Mouse (Mus musculus): ENCODE measurements around the gene Vmn1r204. TPM values are rescaled to one million over a fixed set of nuclear protein-coding genes. Genes with fewer than 3 reads are reported as not detected.

Vmn1r204 gene
- not detected in 2 replicates for polyA plus RNA-seq (2021; fragmentation: Nextera tagmentation)
- long read RNA-seq, experiment 1: 0 reads
- long read RNA-seq, experiment 2: 0 reads

DNA sequence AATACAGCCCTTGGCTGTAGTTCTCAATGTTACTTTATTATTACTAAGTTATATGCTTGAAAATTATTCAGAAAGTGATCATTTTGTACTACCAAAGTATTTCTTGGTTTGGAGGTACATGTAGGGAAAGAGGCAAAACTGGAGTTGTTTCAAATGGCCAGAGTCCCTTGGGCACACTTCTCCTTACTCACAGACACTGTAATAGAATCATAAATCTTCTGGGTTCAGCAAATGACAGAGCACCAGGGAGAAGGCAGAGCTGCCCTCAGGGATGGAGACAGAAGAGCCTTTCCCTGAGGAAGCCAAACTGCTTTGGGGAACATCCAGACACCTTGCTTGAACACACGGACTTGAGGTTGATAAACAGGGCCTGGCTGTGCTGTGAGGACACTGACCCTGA, at the start of gene Vmn1r204:
TSS of gene Vmn1r204 (plus strand) at position 301 of the 400 bp plus-strand sequence.

DNA sequence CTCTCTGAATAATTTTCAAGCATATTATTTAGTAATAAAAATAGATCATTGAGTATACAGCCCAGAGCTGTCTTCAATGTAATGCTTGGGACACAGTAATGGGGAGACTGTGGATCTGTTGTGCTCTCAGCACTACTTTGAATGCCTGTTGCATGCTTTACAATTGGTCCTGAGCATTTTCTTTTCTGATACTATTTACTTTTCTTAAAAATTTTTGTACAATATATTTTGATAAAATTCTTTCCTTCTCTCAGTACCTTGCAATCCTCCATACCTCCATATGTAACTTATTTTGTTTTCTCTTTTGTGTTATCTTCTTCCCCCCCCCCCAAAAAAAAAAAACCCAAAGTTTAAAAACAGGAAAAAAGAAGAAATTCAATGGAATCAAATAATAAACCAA, 47.7 kb upstream of the Vmn1r204 start, which contains the start of gene Vmn1r202:
TSS of gene Vmn1r202 (minus strand) at position 101 of the 400 bp plus-strand sequence.

DNA sequence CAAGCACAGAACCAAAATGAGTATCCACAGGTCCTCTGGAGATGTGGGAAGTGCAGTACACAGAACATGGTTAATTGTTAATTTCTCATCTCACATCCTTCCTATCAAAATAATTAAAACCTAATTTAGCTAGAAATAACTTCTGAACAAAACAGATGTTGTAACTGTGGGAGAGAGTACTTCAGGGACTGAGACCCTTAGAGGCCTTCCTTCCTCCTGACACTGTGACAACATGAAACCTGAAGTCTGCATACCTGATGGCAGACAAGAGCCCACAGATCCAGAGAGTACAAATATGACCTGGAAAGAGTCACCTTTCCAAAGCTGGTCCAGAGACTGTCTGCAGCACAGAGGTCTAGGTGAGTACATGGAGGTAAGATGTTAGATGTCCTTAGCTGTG, 35.2 kb upstream of the Vmn1r204 start, which contains the start of gene Vmn1r203:
TSS of gene Vmn1r203 (plus strand) at position 301 of the 400 bp plus-strand sequence.

GRCm38 (mm10) chr13:22592900-22593299, 39.9 kb downstream of the Vmn1r204 start, which contains the start of gene Vmn1r205:
TSS of gene Vmn1r205 (minus strand) at chr13:22593000.

Other genes starting within 250 kb of the Vmn1r204 start
- not detected in 2 replicates for gene Vmn1r197, start 228.6 kb upstream of the Vmn1r204 start, polyA plus RNA-seq (2021; fragmentation: Nextera tagmentation)
- gene Vmn1r198, start 202.8 kb upstream of the Vmn1r204 start, polyA plus RNA-seq (2021; fragmentation: Nextera tagmentation): not detected in 2 replicates
- gene Vmn1r199, start 173.4 kb upstream of the Vmn1r204 start, polyA plus RNA-seq (2021; fragmentation: Nextera tagmentation): not detected in 2 replicates
- gene Vmn1r200, start 162.8 kb upstream of the Vmn1r204 start, polyA plus RNA-seq (2021; fragmentation: Nextera tagmentation): not detected in 2 replicates
- gene Vmn1r201, start 81.3 kb upstream of the Vmn1r204 start, polyA plus RNA-seq (2021; fragmentation: Nextera tagmentation): not detected in 2 replicates
- 0.03 TPM in 1 of 2 replicates, not detected in the other for gene Vmn1r202, start 47.8 kb upstream of the Vmn1r204 start, polyA plus RNA-seq (2021; fragmentation: Nextera tagmentation)
- not detected in 2 replicates for gene Vmn1r203, start 35.1 kb upstream of the Vmn1r204 start, polyA plus RNA-seq (2021; fragmentation: Nextera tagmentation)
- gene Vmn1r205, start 39.8 kb downstream of the Vmn1r204 start, polyA plus RNA-seq (2021; fragmentation: Nextera tagmentation): not detected in 2 replicates
- gene Vmn1r206, start 71.1 kb downstream of the Vmn1r204 start, polyA plus RNA-seq (2021; fragmentation: Nextera tagmentation): 0.05 TPM in 1 of 2 replicates, not detected in the other
- not detected in 2 replicates for gene Vmn1r207-ps, start 176.4 kb downstream of the Vmn1r204 start, polyA plus RNA-seq (2021; fragmentation: Nextera tagmentation)
- gene Vmn1r208, start 224.2 kb downstream of the Vmn1r204 start, polyA plus RNA-seq (2021; fragmentation: Nextera tagmentation): not detected in 2 replicates